ENCODE assay signal across 10 mouse cellular contexts in the genomic region with DNA sequence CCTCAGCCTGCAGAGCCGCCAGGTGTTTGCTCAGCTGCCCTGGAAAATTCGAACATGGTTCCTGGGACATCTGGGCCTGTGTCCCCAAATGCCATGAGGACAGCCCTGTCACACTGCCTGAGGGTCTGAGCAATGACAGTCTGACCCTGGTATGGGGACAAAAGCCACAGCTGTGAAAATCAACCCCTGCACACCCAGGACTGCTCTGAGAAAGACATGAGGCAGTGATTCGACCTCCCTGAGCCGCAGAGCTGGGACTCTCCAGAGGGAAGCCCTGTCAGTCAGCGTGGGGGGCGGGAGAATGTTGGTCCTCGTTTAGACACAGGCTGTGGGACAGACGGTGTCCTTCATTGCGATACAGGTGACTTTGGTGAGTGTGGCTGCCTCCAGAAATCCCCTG. TPM values are rescaled to one million over a fixed set of nuclear protein-coding genes. Genes with fewer than 3 reads are reported as not detected.
DNase-seq lines count a peak whose midpoint lies in the region; ATAC-seq and TF ChIP-seq lines count a peak whose summit lies in the region.
"Had no signal": no experiment of that assay in that cellular context is flagged by ENCODE, and none has a peak within 500 bp of the region (broad histone marks: within the 10 kb centered on the region; RNA-seq: fewer than 3 reads in every experiment).

No protein-coding gene starts in this region.

- no peak overlapping the region for H3K9ac ChIP-seq in heart, adult 2 months (ENCODE audit: low read depth, low read length)
- H3K9ac ChIP-seq in liver, adult 2 months (ENCODE audit: low read depth, low read length) = no peak overlapping the region; the same call in 1 of the 2 replicates
- no peak overlapping the region for H3K9ac ChIP-seq in hindbrain, embryonic 14.5 days
- H3K9ac ChIP-seq in neural tube, embryonic 12.5 days = no peak overlapping the region
- H3K9ac ChIP-seq: hindbrain, embryonic 15.5 days; stomach, embryonic 15.5 days had no signal

- H3K36me3 ChIP-seq in heart, adult 2 months (ENCODE audit: control insufficient read depth, insufficient read depth, low read length) = no peaks in the 10 kb centered on the region
- H3K36me3 ChIP-seq in liver, adult 2 months (ENCODE audit: control insufficient read depth, insufficient read depth, low read length) = no peaks in the 10 kb centered on the region
- no peaks in the 10 kb centered on the region for H3K36me3 ChIP-seq in hindbrain, embryonic 14.5 days (replicated peaks; ENCODE audit: control insufficient read depth, insufficient read depth)
- H3K36me3 ChIP-seq in neural tube, embryonic 12.5 days = no peaks in the 10 kb centered on the region
- H3K36me3 ChIP-seq: hindbrain, embryonic 15.5 days; stomach, embryonic 15.5 days had no signal

- H3K4me2 ChIP-seq in hindbrain, embryonic 14.5 days (replicated peaks) = no peak overlapping the region
- H3K4me2 ChIP-seq in neural tube, embryonic 12.5 days (replicated peaks) = peak overlapping the region; percentile 29; the same call in 1 of the 2 replicates
- H3K4me2 ChIP-seq: hindbrain, embryonic 15.5 days had no signal

- WGBS in heart, adult 2 months = 45% methylated on average over 9 of the region's 9 CpGs
- WGBS in liver, adult 2 months = 49% methylated on average over 9 of the region's 9 CpGs
- WGBS in hindbrain, embryonic 14.5 days = 26% methylated on average over 9 of the region's 9 CpGs
- WGBS in neural tube, embryonic 12.5 days = 41% methylated on average over 9 of the region's 9 CpGs

- intact Hi-C loops in heart, adult 2 months (cut with DNase I) = no loop called here

- peak overlapping the region; percentile 84 for H3K27ac ChIP-seq in heart, adult 2 months
- peak overlapping the region; percentile 68 for H3K27ac ChIP-seq in liver, adult 2 months (replicated peaks; ENCODE audit: insufficient read depth, low read depth, low read length)
- 0 out of 2 replicates have a peak overlapping the region, but pooled peaks have one; percentile 47 for H3K27ac ChIP-seq in hindbrain, embryonic 14.5 days
- 0 out of 2 replicates have a peak overlapping the region, but pooled peaks have one; percentile 22 for H3K27ac ChIP-seq in neural tube, embryonic 12.5 days
- H3K27ac ChIP-seq: hindbrain, embryonic 15.5 days; stomach, embryonic 15.5 days had no signal

- no peaks in the 10 kb centered on the region for H3K27me3 ChIP-seq in heart, adult 2 months (ENCODE audit: control insufficient read depth, insufficient read depth, low read length)
- no peaks in the 10 kb centered on the region for H3K27me3 ChIP-seq in liver, adult 2 months (ENCODE audit: control insufficient read depth, insufficient read depth, low read length)
- H3K27me3 ChIP-seq in hindbrain, embryonic 14.5 days (ENCODE audit: control insufficient read depth, insufficient read depth, low read length) = no peaks in the 10 kb centered on the region
- no peaks in the 10 kb centered on the region for H3K27me3 ChIP-seq in neural tube, embryonic 12.5 days (replicated peaks)
- H3K27me3 ChIP-seq: hindbrain, embryonic 15.5 days; stomach, embryonic 15.5 days had no signal

- no peak overlapping the region for H3K4me3 ChIP-seq in heart, adult 2 months
- no peak overlapping the region for H3K4me3 ChIP-seq in liver, adult 2 months (ENCODE audit: insufficient read depth, low read depth, low read length)
- H3K4me3 ChIP-seq in hindbrain, embryonic 14.5 days (replicated peaks; ENCODE audit: low read length) = no peak overlapping the region
- H3K4me3 ChIP-seq in neural tube, embryonic 12.5 days = no peak overlapping the region
- H3K4me3 ChIP-seq: hindbrain, embryonic 15.5 days; stomach, embryonic 15.5 days had no signal

- no peak for TF ChIP-seq CTCF in heart, adult 2 months (IDR thresholded peaks at IDR 0.05)
- TF ChIP-seq CTCF in liver, adult 2 months (IDR thresholded peaks at IDR 0.05; ENCODE audit: low read depth, low read length) = no peak

- 0 out of 2 replicates have a peak, but pooled peaks cover 2% of the 10 kb centered on the region for H3K79me2 ChIP-seq in heart, adult 2 months (replicated peaks; ENCODE audit: control insufficient read depth, insufficient read depth, low read length)
- H3K79me2 ChIP-seq in liver, adult 2 months (ENCODE audit: control insufficient read depth, insufficient read depth, low read length) = peaks cover 46% of the 10 kb centered on the region

- H3K4me1 ChIP-seq in heart, adult 2 months (ENCODE audit: control insufficient read depth, insufficient read depth, low read length) = peaks cover 21% of the 10 kb centered on the region
- peaks cover 30% of the 10 kb centered on the region for H3K4me1 ChIP-seq in liver, adult 2 months (ENCODE audit: control insufficient read depth, insufficient read depth, low read length)
- H3K4me1 ChIP-seq in hindbrain, embryonic 14.5 days (replicated peaks; ENCODE audit: control insufficient read depth, insufficient read depth, low read length) = peaks cover 67% of the 10 kb centered on the region
- peaks cover 96% of the 10 kb centered on the region for H3K4me1 ChIP-seq in neural tube, embryonic 12.5 days

- no peaks in the 10 kb centered on the region for H3K9me3 ChIP-seq in hindbrain, embryonic 14.5 days (ENCODE audit: control insufficient read depth, low read length)
- H3K9me3 ChIP-seq in neural tube, embryonic 12.5 days = no peaks in the 10 kb centered on the region
- H3K9me3 ChIP-seq: hindbrain, embryonic 15.5 days; stomach, embryonic 15.5 days had no signal

- no peak for DNase-seq in heart, adult 2 months
- DNase-seq in heart, adult 11 months = no peak
- peak; percentile 64 for DNase-seq in liver, adult 2 months (ENCODE audit: extremely low read depth, low read depth, low spot score)
- DNase-seq in liver = no peak
- DNase-seq in hindbrain, embryonic 14.5 days (ENCODE audit: low spot score) = no peak
- no peak for DNase-seq in left cerebral cortex, adult 11 months (ENCODE audit: low spot score)
- no peak for DNase-seq in spleen, adult 12 weeks (ENCODE audit: low spot score)

- no peak for TF ChIP-seq EP300 in heart, adult 2 months (IDR thresholded peaks at IDR 0.05; ENCODE audit: insufficient read depth, low read depth, low read length)

- no peak for TF ChIP-seq POLR2A in heart, adult 2 months (IDR thresholded peaks at IDR 0.05; ENCODE audit: insufficient read depth, low read depth, low read length)
- TF ChIP-seq POLR2A in liver, adult 2 months (IDR thresholded peaks at IDR 0.05; ENCODE audit: extremely low read depth, insufficient read depth, low read length) = no peak

- no peak for ATAC-seq in hindbrain, embryonic 14.5 days (ENCODE audit: low FRiP score)
- no peak for ATAC-seq in neural tube, embryonic 12.5 days (ENCODE audit: low FRiP score, low read depth)

RNA-seq across cellular contexts. Expression of gene Ccdc85c, which starts 29.6 kb away (rescaled TPM):
- total RNA-seq in heart, adult 2 months (2021) = 10 to 100 TPM; 39.2 to 43.9 TPM
- polyA plus RNA-seq in heart, adult 2 months (2012; rRNA removed) = 27.1 and 29.3 TPM in 2 replicates
- 4.1 and 7.1 TPM in 2 replicates for total RNA-seq in liver, adult 2 months (2014; rRNA removed)
- 15.2 and 18.6 TPM in 2 replicates for polyA plus RNA-seq in liver, adult 2 months (2012; rRNA removed)
- 13.9 and 16.5 TPM in 2 replicates for polyA plus RNA-seq in hindbrain, embryonic 14.5 days (2014; fragmentation: Nextera tagmentation; extraction: Ambion mirVana)
- polyA plus RNA-seq in neural tube, embryonic 12.5 days (2016; fragmentation: Nextera tagmentation; extraction: Ambion mirVana) = 14.5 and 20.4 TPM in 2 replicates

Comparison
In these comparisons a context has a peak if more than half of its experiments do, and no peak if none do; other contexts are left out.
1. H3K27ac ChIP-seq: peak in every context shown above with its lines; median percentile 84 in heart, adult 2 months; 68 in liver, adult 2 months; 47 in hindbrain, embryonic 14.5 days; 22 in neural tube, embryonic 12.5 days.